Mouse (Mus musculus) yolk sac, embryonic 10.5 days (tissue): ENCODE measurements around the gene Tmem72.

Experiments used
- DNase-seq: peaks from one replicate; pipeline ENCODE4 v3.0.0-alpha.2; 2017; ENCODE audit warnings: low spot score

Tmem72 gene

GRCm38 (mm10) chr6:116716666-116717065, at the start of gene Tmem72:
Gene Tmem72 (minus strand): TSS chr6:116716913.
- no peak for DNase-seq

DNA sequence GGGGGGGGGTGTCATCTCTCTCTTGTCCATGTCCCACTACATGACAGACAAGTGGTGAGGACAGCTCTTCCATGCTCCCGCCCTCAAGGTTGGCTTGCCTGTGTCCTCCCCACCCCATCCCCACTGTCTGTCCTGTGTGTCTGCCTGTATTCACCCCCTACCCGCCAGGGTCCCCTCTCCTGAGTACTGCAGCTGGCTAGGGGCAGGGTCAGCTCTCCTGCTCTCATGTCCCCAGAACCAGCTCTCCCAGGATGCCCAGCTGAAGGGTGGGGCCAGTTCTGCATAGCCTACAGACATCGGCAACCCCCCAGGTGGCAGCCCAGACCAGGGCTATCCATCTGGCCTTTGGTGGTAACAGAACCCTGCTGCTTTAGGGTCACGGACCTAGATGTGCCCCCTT, 47.8 kb upstream of the Tmem72 start:
- no peak for DNase-seq

DNA sequence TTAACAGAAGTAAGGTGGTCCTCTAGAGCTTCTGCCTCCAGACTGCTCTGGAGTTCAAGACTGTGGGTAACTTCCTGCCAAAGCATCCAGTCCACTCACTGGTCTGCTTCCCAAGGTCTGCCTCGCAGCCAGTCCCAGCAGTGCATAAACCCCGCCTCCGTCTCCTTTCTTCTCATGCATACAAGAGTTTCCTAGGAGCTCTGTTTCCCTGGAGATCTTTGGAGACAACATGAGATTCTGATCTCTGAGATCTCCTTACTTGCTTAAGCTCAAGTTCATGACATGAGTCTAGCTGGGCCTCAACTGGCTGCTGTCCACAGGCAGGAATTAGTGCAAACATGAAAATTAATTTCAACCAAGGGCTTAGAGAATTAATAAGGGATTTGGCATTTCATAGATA, 45.6 kb upstream of the Tmem72 start:
- DNase-seq = no peak

DNA sequence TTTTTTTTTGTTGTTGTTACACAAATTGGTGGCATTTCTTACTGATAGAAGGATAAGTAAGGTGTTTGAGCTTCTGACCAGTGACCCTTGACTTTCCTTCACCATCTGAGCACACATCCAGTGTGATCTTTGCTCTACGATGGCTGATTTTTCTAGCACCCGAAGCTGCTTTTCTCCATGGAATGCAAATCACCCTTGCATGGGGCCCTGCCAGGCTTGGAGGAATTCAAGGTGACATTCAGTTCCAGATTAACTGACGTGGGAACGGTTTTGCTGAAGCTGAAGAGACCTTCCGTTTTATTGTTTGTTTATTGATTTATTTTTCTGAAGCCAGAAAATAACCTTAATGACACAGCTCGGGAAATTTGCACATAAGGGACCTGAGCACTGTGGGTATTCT, 43.5 kb upstream of the Tmem72 start:
- no peak for DNase-seq

- DNase-seq = no peak
Observed at GRCm38 (mm10) chr6:116756364-116756763, 39.7 kb upstream of the Tmem72 start.

DNA sequence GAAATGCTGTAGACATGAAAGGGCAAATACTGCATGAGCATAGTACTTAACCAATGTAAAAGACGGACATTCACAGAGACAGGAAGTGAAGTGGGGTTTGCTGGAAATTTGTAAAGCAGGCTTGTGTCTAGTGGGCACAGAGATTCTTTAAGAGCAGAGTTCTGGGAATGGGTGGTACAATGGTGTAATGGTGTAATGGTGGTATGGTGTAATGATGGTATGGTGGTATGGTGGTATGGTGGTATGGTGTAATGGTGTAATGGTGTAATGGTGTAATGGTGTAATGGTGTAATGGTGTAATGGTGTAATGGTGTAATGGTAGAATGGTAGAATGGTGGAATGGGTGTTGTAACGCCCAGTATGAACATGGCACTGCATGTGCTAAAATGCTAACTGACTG, 21.3 kb upstream of the Tmem72 start:
- no peak for DNase-seq

DNA sequence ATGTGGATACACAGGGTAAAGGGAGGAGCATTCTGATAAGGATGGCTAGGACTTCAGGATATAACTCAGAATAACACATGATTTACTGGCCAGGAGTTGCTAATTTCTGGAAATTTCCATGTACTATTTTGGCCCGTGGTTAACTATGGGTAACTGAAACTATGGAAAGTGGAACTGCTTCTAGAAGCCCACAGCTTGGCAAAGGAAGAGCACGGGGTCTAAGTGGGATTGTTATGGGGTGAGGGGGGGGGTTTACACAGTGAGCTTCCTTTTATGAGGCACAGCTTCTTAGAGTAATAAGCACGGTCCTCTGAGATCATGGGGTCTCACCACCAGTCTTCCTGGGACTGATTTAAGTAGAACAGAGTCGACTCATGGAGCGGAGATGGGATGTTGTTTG, 18.6 kb upstream of the Tmem72 start:
- DNase-seq = no peak

DNA sequence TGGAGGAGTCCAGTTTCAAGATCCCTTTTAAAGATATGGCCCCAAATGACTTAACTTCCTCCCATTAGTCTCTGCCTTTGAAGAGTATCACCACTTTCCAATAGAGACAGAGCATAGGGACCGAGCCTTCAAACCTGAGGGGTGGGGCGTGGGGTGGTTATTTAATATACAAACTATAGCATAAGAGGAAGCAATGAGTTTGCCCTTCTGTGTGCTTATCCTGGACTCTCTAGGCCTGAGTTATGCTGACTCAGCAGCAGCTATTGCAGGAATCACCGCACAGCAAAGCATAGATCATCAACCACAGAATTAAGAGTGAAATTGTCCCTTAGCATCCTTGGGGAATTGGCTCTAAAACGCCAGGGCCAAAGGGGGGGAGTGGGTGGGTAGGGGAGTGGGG, 16.9 kb upstream of the Tmem72 start:
- no peak for DNase-seq

DNA sequence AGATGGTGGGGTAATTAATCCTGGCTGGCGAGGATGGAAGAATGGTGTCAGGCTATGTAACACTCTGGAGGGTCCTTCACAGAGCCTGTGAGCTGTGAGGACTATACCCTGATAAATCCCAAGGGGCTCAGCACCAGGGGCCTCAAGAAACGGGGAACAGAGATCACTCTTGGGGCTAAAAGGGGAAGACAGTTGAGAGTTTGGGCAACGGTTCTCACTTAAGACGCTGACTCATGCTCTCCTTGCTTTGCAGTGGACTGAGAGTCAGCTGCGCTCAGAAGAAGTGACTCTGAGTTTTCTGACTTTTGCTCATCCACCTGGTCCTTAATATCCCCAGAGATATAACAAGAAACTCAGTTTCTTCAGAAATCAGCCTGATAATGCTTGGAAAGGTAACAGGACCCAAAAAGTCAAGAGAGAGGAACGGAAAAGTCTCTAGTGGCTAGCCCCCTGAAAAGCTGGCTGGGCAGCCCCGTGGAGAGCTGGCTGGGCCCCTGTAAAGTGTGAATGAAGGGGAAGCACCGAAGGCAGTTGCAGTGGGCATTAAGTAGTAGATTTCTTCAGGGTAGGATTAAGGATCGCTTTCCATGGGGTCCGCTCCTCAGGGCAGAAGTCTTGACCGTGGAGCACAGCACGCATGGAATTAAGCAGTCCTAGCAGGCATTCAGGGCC, 7.9 kb upstream of the Tmem72 start:
- no peak for DNase-seq

DNA sequence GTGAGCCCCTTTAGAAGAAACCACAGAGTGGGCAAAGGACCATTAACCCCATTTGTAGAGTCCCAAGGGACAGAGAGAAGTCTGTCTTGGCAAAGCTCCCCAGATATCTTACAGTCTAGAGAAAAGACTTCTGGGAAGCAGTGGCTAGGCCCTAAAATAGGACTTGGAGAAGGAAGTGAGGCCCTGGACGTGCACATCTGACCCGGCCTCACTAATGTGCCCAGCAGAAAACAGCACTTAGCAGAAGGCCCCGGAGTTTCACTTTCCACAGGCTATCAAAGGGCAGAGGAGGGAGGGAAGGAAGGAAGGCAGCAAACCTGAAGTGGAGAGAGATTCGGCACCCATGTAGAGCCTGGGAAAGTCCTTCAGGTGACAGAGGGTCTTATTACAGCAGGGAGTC, 2.2 kb upstream of the Tmem72 start:
- no peak for DNase-seq

DNA sequence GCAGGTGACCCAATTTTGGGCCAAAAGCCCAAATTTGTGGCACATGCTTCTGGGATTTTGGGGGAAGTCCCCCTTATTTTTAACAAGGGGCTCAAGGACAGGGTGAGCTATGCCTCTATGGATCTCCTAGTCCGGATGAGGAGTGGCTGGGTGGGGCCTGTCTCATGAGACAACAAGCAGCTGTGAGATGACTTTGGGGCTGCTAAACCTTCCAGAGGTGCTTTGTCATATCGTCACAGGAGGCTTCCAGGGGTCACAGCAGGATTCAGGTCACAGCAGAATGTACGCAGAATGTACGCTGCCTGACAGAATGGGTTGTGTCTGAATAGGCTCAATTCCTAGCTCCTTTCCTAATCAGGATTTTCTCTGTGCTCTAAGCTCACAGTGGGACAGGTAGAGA, 1.6 kb upstream of the Tmem72 start:
- DNase-seq = no peak

- no peak for DNase-seq
Observed at GRCm38 (mm10) chr6:116717851-116718250, 1.1 kb upstream of the Tmem72 start.

GRCm38 (mm10) chr6:116715166-116715565, 1.5 kb downstream of the Tmem72 start:
- DNase-seq = no peak

DNA sequence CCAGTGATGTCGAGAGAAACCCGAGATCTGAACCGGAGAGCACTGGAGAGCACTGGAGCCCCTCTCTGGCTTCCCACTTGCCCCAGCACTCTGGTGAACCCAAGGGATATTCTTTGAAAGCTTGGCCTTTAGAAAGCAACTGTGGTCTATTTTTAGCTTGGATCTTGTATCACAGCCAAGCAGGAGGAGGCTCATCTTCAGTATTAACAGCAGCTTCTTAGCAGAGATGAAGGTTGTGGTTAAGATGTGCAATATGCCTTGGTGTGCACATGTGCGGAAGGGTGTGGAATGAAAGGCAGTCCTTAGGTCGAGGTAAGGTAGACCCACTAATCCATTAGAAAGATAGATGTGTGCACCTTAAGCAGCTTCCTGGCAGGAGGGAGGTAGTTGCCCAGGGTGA, 2.1 kb downstream of the Tmem72 start:
- DNase-seq = no peak

DNA sequence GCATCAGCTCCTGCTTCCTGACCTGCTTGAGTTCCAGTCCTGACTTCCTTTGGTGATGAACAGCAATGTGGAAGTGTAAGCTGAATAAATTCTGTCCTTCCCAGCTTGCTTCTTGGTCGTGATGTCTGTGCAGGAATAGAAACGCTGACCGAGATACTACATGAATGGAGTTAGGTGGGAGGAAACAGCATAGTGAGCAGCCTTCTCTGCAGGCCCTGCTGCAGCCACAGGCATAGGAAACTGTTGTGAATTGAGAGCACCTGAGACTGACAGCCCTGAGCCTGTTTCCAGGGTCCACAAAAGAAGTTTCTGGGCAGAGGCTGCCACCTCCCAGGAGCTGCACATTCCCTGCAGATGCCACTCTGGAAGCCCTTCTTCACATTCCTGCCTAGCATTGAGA, 2.7 kb downstream of the Tmem72 start:
- no peak for DNase-seq

DNA sequence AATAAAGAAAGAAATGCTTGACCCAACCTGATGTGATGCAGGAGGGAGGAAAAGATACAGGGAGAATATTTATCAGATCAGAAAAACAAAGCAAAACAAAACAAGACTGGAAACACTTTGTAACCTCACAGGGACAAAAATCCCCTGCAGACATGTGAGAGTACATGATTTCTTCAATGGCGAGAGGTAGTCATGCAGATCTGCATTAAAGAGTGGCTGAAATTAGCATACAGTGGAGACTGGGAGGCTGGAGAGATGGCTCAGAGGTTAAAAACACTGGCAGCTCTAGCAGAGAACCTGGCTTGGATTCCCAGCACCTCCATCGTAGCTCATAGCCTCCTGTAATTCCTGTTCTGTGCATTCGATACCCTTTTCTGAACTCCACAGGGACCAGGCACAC, 4.2 kb downstream of the Tmem72 start:
- DNase-seq = no peak

DNA sequence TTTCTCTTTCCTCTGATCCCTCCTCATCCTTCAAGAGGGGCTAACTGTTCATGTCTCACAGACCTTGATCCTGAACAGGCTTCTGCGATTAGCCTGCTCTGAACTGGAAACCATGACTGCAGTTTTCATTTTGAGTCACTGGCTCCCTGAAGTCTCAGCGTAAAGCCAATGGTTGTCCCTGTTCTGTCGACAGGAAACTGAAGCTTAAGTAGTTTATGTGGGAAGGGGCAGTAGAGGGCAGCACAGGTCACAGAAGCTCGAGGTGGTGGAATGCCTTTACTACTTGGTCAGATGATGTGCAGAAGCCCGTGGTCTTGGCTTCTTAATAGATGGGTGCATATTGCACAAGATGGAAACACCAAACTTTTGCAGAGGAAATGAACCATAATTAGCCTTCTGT, 4.7 kb downstream of the Tmem72 start:
- DNase-seq = peak; percentile 55

DNA sequence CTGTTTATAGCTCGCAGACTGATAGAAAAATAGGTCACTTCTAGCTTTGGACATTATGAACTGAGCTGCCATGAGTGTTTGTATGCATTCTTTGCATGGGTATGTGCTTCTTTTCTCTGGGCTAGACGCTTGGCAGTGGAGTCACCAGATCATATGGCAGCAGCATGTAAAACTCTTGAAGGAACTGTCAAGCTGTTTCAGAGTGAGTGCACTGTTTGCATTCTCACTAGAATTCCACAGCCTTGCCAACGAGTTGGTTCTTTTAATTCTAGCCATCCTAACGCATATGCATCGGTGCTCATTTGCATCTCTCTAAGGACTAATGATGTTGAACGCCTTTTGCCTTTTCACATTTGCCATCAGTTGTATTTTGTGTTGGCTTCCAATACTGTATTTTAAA, 12.4 kb downstream of the Tmem72 start:
- DNase-seq = no peak

DNA sequence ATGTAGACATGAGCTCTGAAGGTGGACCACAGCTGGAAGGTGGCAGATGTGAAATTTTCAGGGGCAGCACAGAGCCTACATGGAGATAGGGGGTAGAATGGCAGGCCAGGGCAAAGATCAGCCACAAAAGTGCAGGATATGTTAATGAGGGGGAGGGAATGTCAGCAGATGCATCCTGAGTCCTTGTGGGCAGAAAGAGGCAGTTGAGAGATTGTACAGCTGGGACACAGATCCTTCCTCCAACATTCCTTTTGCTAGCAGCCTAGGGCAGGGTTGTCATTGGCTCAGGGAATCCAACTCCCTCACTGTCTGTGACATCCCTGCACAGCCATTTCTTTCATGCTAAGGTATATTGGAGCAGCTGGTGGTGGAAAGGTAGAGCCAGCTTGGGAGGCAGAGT, 15.9 kb downstream of the Tmem72 start:
- no peak for DNase-seq

- no peak for DNase-seq
Observed at GRCm38 (mm10) chr6:116697896-116698425, 18.8 kb downstream of the Tmem72 start.

GRCm38 (mm10) chr6:116697413-116697812, 19.3 kb downstream of the Tmem72 start:
- DNase-seq = no peak

DNA sequence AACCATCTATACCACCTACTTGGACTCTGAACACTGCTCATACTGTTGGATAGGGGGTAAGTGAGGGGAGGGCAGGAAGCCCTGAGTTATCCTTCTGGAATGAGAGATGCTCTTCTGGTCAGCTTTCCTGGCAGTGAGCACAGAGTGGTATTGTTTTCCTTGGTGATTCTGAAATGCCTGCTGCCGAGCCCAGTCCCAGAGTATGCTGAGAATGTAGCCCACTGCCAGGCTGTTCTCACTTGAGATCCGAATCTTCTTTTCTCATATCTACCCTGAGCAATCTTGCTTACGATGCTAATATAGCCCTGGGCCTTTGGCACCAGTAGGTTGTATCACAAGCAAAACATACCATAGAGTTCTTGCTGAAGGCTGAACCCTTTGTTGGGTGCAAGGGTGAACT, 22.4 kb downstream of the Tmem72 start:
- no peak for DNase-seq

DNA sequence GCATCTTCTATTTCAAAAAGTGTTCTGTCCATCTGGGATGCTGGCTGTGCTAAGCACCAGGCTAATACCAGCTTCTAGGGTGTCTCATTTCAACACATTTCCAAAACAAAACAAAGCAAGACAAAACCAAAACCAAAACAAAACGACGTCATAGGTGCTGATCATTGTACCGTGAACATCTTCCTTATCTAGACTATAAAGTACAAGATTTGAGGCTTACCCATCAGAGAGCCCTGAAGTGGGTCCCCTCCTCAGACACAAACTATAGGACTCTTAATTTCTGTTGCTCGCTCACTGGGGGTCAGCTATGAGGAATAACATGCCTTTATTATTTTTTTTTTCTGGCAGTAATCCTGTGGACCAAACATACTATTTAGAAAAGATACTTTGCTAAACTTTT, 23.1 kb downstream of the Tmem72 start:
- no peak for DNase-seq

DNA sequence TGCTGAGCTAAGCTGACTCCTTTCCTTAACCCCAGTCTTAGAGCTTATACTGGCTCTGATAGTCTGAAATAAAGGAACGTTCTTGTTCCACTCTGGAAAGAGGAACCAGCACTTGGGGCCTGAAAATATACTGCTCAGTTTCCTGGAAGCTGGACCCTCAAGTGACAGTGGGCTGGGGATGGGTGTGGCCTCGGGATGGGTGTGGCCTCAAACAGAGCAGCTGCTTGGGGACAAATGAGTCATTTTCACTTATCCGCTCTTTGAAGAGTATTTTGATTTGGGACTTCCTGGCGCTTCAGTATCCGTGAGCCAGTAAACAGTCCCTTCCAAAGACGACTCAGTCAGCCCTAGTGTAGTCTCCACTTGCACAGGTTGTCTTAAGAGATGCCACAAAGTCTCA, 34.4 kb downstream of the Tmem72 start:
- no peak for DNase-seq
